Mouse (Mus musculus) forebrain, embryonic 10.5 days (tissue): ENCODE data around the gene Gm42517. TPM values are rescaled to one million over a fixed set of nuclear protein-coding genes. Genes with fewer than 3 reads are reported as not detected.

Experiments
- DNase-seq: peaks from one replicate; pipeline ENCODE4 v3.0.0-alpha.2; 2017; ENCODE audit warnings: low spot score; ENCODE audit errors: extremely low spot score
- H3K27ac ChIP-seq: fragments of 300-500 bp; sonication (generic); 2 replicates; pipeline ENCODE4 v1.5.1; 2016; ENCODE audit warnings: mild to moderate bottlenecking
- H3K27me3 ChIP-seq: fragments of 300-500 bp; sonication (generic); 2 replicates; pipeline ENCODE4 v1.6.1; 2016; ENCODE audit warnings: mild to moderate bottlenecking; ENCODE audit not compliant: poor library complexity, severe bottlenecking
- H3K36me3 ChIP-seq: fragments of 300-500 bp; sonication (generic); replicated peaks from 2 replicates; pipeline ENCODE4 v1.6.1; 2016; ENCODE audit warnings: mild to moderate bottlenecking, moderate library complexity
- H3K4me1 ChIP-seq: fragments of 300-500 bp; sonication (generic); 2 replicates; pipeline ENCODE4 v1.6.1; 2016
- H3K4me3 ChIP-seq: fragments of 300-500 bp; sonication (generic); 2 replicates; pipeline ENCODE4 v1.5.1; 2016; ENCODE audit warnings: mild to moderate bottlenecking, moderate library complexity
- H3K9me3 ChIP-seq: fragments of 300-500 bp; sonication (generic); 2 replicates; pipeline ENCODE4 v1.6.1; 2016; ENCODE audit warnings: mild to moderate bottlenecking, moderate library complexity
- WGBS: fragments of 180-500 bp; shearing (Covaris S2); methylation state at CpG from one replicate; pipeline ENCODE4 v1.1.7; 2016; 5-methylcytosine and 5-hydroxymethylcytosine counted together
- polyA plus RNA-seq: library from polyadenylated mRNA; unstranded; fragments of >200 nt; fragmentation: Nextera tagmentation; extraction: Ambion mirVana; gene quantifications from 2 replicates; pipeline ENCODE4 v1.2.1, GENCODE M21; 2016

The Gm42517 gene
- polyA plus RNA-seq, 1 experiment from 2014 or later = not detected

DNA sequence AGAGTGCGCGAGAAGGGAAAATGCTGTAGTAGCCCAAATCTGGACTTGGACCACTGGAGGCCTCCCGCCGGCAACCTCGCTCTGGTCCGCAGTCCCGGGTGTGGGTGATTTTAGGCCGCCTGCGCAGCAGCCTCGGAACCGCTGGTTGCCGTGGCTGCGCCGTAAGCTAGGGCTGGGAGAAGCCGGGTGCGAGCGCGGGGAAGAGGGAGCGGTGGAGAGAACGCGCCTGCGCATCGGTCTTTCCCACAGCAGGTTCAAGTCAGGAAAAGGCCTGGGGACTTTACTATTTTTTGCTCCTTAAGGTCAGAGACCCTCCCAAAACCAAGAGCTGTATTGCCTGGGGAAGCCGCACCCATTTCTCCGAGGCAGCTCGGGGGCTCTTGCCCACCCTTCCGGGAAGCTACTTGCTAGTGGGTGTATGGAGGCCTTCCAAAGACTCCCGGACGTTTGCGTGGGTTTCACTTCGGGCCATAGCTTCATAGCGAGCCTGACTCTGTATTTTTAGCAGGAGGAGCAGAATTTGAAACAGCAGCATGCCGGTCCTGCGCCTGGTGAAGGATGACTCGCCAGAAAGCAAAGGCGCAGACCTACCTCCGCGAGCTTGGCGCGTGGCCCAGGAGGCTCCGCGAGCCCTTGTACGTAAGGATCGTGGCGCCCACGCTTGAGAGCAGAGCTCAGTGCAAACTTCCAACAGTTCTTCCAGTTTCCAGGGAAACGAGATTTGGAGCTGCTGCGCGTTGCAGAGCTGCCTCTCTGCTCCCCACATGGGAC is 1.3 kb upstream of the Gm42517 start:
- Histone ChIP-seq H3K9me3 (no peaks in the 10 kb centered on the region), H3K4me3 (peak overlapping the region; percentile 62), H3K27me3 (peaks cover 94% of the 10 kb centered on the region), H3K4me1 (peaks cover 32% of the 10 kb centered on the region), H3K36me3 (no peaks in the 10 kb centered on the region), H3K27ac (no peak overlapping the region)
- peak; percentile 37 for DNase-seq
- WGBS = 1% methylated on average over 49 of the region's 49 CpGs

- peaks cover 32% of the 10 kb centered on the region for H3K4me1 ChIP-seq
- no peaks in the 10 kb centered on the region for H3K36me3 ChIP-seq
- 4% methylated on average over 6 of the region's 6 CpGs for WGBS
- H3K27me3 ChIP-seq = peaks cover 100% of the 10 kb centered on the region
- peak overlapping the region; percentile 62 for H3K4me3 ChIP-seq
- no peaks in the 10 kb centered on the region for H3K9me3 ChIP-seq
- no peak for DNase-seq
- H3K27ac ChIP-seq = no peak overlapping the region
Observed at GRCm38 (mm10) chr5:108368446-108368845, 724 bp upstream of the Gm42517 start.

DNA sequence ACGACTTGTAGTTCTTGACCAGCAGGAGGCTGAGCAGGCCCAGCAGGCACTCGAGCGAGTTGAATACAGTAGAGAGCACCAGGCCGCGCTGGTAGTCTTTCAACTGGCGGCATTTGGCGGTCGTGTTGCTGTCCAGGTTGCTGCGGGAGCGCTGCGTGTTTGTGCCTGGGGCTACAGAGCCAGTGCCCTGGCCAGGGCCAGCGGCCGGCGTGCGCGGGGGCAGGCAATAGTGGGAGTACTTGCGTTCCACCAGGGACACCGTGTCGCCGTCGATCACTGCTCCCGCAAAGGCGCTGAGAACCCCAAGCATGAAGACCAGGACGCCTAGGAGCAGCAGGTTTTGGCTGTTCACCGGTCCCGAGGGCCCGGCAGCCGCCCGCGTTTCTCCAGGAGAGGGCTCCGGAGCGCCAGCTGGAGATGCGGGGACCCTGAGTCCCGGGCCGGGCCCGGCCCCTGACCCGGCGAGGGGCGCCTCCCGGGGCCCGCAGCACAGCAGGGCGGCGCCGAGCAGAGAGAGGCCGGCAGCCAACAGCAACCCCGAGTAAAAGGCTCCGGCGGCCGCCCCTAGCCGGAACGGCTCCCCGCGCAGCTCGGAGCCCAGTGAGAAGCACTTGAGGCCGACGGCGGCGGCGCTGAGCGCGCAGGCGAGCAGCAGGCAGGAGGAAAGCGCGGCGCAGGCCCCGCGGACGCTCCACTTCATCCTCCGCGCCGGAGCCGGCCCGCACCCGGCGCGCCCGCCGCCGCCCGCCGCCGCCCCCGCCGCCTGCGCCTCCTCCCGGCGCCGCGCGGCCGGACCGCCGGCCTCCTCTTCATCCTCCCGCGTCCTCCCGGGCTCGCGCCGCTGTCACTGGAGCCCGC is 509 bp downstream of the Gm42517 start:
- Histone ChIP-seq H3K9me3 (no peaks in the 10 kb centered on the region), H3K4me3 (peak overlapping the region; percentile 62), H3K4me1 (peaks cover 32% of the 10 kb centered on the region), H3K27ac (peak overlapping the region; percentile 48; the same call in 1 of the 2 replicates), H3K27me3 (peaks cover 100% of the 10 kb centered on the region), H3K36me3 (no peaks in the 10 kb centered on the region)
- peak; percentile 56 for DNase-seq
- WGBS = under 1% methylated on average over 99 of the region's 100 CpGs

DNA sequence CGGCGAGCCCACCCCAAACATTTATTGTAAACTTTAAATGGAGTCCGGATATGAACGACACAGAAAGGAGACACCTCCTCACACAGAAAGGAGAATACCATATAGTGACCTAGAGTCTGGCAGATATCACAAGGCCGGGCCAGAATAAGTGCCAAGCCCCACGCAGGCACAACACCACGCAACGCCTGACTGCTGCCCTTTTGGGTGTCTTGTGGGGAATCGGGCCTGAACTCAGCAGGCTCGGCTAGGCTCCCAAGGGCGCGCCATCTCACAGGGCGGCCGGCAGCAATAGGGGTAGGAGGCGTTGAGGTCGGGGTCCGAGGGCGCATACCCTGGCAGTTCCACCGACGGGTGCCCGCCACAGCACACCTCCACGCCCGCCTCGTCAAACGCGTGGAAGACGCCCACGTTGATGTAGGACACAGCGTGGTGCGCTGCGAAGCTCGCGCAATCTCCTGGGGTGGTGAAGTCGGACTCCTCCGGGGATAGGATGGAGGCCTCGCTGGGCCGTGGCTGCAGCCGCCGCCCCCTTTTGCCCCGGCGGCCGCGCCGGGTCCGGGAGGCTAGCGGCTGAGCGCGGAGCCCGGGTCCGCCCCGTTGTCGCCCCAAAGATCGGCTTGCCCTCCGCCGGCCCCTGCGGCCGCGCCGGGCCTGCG is 1.3 kb downstream of the Gm42517 start:
- WGBS = 2% methylated on average over 53 of the region's 60 CpGs

DNA sequence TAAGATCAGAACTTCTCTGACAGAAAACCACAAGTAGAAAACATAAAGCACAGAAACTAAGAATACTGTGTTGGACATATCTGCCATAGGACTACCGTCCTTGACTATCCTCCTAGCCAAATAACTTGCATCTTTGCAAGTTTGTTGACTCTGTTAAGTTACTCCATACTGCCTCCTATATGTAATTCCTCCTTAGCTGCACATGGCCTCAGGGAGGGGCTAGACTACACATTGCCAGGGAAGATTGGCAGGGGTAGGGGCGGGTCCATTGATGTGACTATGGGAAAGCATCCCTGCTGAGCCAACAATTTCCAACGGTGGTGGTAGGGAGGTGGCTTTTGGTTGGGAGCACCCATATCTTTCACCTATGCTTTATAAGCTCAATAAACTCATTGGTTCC is 5.4 kb downstream of the Gm42517 start:
- peaks cover 51% of the 10 kb centered on the region for H3K27me3 ChIP-seq
- DNase-seq = no peak

More for the DNA sequence above, 1.3 kb downstream of the Gm42517 start:
- H3K4me3 ChIP-seq = peak overlapping the region; percentile 62
- H3K4me1 ChIP-seq = peaks cover 32% of the 10 kb centered on the region
- H3K27ac ChIP-seq = no peak overlapping the region
- H3K36me3 ChIP-seq = no peaks in the 10 kb centered on the region
- H3K27me3 ChIP-seq = peaks cover 92% of the 10 kb centered on the region
- DNase-seq = peak; percentile 48
- H3K9me3 ChIP-seq = no peaks in the 10 kb centered on the region

DNA sequence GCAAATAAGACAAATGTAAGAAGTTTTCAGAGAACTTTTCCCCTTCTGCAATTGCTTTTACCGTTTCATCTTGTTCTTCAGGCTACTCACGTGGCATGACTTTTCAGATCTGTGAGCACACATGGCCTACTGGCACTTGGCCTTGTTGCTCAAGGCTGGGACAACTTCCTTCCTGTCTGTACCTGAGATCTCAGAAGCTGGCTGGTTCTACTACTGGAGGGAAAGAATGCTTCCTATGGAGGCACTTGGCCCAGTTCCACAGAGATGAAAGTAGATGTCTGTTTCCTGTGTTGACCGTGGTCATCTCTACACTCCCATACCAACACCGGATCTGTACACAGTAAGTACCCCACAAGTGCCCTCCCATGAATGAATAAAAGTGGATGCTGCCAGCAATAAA is 7.5 kb downstream of the Gm42517 start:
- Histone ChIP-seq H3K4me3 (no peak overlapping the region), H3K36me3 (no peaks in the 10 kb centered on the region), H3K27me3 (peaks cover 30% of the 10 kb centered on the region), H3K4me1 (no peaks in the 10 kb centered on the region), H3K9me3 (no peaks in the 10 kb centered on the region), H3K27ac (no peak overlapping the region)
- WGBS = 93% methylated on average over 4 of the region's 4 CpGs
- DNase-seq = no peak

More for the DNA sequence above, 5.4 kb downstream of the Gm42517 start:
- WGBS = 26% methylated on average over 3 of the region's 3 CpGs
- no peak overlapping the region for H3K27ac ChIP-seq
- H3K9me3 ChIP-seq = no peaks in the 10 kb centered on the region
- H3K4me1 ChIP-seq = peaks cover 11% of the 10 kb centered on the region
- no peak overlapping the region for H3K4me3 ChIP-seq
- no peaks in the 10 kb centered on the region for H3K36me3 ChIP-seq

- Histone ChIP-seq H3K9me3 (no peaks in the 10 kb centered on the region), H3K27ac (no peak overlapping the region), H3K27me3 (peaks cover 23% of the 10 kb centered on the region), H3K36me3 (no peaks in the 10 kb centered on the region), H3K4me3 (no peak overlapping the region), H3K4me1 (no peaks in the 10 kb centered on the region)
- 90% methylated on average over 9 of the region's 9 CpGs for WGBS
- DNase-seq = no peak
Observed at GRCm38 (mm10) chr5:108359491-108359890, 8.2 kb downstream of the Gm42517 start.

DNA sequence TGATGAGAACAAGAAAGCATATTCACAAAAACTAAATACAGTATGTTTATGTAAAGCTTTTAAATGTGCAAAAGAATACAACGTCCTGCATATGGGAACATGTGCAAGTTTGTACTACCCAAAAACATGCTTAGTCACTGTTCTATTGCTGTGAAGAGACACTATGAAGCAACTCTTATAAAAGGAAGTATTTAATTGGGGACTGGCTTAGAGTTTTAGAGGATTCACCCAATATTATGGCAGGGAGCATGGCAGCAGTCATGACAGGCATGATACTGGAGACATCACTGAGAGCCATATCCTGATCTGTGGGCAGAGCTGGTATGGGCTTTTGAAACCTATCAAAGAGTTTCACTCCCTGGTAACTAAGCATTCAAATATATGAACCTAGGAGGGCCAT is 9.9 kb downstream of the Gm42517 start:
- no peak overlapping the region for H3K27ac ChIP-seq
- H3K4me1 ChIP-seq = no peaks in the 10 kb centered on the region
- peaks cover 6% of the 10 kb centered on the region for H3K27me3 ChIP-seq
- no peak overlapping the region for H3K4me3 ChIP-seq
- H3K9me3 ChIP-seq = no peaks in the 10 kb centered on the region
- 90% methylated on average over 1 of the region's 1 CpGs for WGBS
- no peak for DNase-seq
- H3K36me3 ChIP-seq = no peaks in the 10 kb centered on the region

- 86% methylated on average over 2 of the region's 2 CpGs for WGBS
- Histone ChIP-seq H3K27ac (no peak overlapping the region), H3K4me1 (no peaks in the 10 kb centered on the region), H3K36me3 (peaks cover 24% of the 10 kb centered on the region), H3K9me3 (no peaks in the 10 kb centered on the region), H3K27me3 (no peaks in the 10 kb centered on the region), H3K4me3 (no peak overlapping the region)
- DNase-seq = no peak
Observed at GRCm38 (mm10) chr5:108354056-108354455, 13.7 kb downstream of the Gm42517 start.

- DNase-seq = no peak
- Histone ChIP-seq H3K27me3 (no peaks in the 10 kb centered on the region), H3K27ac (no peak overlapping the region), H3K9me3 (no peaks in the 10 kb centered on the region), H3K4me3 (no peak overlapping the region), H3K36me3 (peaks cover 48% of the 10 kb centered on the region), H3K4me1 (no peaks in the 10 kb centered on the region)
- 94% methylated on average over 9 of the region's 9 CpGs for WGBS
Observed at GRCm38 (mm10) chr5:108349511-108350148, 18.1 kb downstream of the Gm42517 start.

DNA sequence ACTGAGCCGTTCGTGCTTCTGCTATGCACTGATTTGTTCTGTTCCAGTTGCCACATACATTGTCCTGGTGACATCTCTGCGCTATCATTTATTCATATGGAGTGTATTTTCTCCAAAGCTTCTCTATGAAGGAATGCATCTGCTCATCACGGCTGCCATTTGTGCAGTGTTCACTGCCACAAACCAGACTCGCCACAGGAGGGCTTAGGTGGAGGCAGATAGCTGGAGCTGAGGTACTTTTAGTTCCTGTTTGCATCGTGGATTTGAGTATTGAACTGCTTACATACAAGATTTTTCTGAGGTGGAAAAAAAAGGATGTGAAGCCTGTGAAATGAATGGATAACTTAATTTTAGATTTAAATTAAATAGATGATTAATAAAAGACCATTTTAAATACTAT is 19.9 kb downstream of the Gm42517 start:
- Histone ChIP-seq H3K27me3 (no peaks in the 10 kb centered on the region), H3K9me3 (no peaks in the 10 kb centered on the region), H3K36me3 (peaks cover 64% of the 10 kb centered on the region), H3K4me3 (no peak overlapping the region), H3K4me1 (no peaks in the 10 kb centered on the region), H3K27ac (no peak overlapping the region)
- WGBS = 86% methylated on average over 6 of the region's 6 CpGs
- no peak for DNase-seq

- 90% methylated on average over 10 of the region's 10 CpGs for whole genome bisulfite sequencing
- DNase-seq = no peak
- H3K27ac ChIP-seq = no peak overlapping the region
- peaks cover 56% of the 10 kb centered on the region for H3K36me3 ChIP-seq
- H3K9me3 ChIP-seq = no peaks in the 10 kb centered on the region
- no peaks in the 10 kb centered on the region for H3K27me3 ChIP-seq
- H3K4me1 ChIP-seq = no peaks in the 10 kb centered on the region
- no peak overlapping the region for H3K4me3 ChIP-seq
Observed at GRCm38 (mm10) chr5:108345313-108346071, 22.2 kb downstream of the Gm42517 start.
